Mouse (Mus musculus): ENCODE measurements around the gene Ppp4r2.

- TF ChIP-seq POLR2A (IDR thresholded peaks at IDR 0.05; ENCODE audit: low read depth, low read length) (no peak), CTCF (IDR thresholded peaks at IDR 0.05; ENCODE audit: extremely low read depth, insufficient read length, insufficient replicate concordance, low read depth, low read length) (no peak)
These were observed 17.3 kb downstream of the Ppp4r2 start for GRCm38 (mm10) chr6:100850671-100851081.
